Mouse (Mus musculus): Measurements from ENCODE around the gene Galntl6. TPM values are rescaled to one million over a fixed set of nuclear protein-coding genes. Genes with fewer than 3 reads are reported as not detected.

Galntl6 gene
- polyA plus RNA-seq, 1 experiment from 2014 or later, result 0.08 TPM

DNA sequence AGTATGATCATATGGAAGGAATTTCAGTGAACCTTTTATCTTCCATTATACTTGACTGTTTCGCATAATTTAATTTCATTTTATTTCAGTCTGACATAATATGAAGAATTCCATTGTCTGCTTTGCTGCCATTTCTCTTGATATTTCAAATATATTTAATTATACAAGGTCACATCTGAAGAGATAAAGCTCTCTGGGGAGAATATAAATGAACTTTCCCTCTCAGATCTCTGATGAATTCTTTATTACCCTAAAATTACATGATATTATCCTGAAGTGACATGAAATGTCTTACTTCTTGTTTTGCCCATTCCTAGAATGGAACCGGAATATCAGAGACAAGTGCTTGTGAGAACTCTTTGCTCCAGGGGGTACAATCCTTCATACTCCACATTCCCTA lies 647.0 kb downstream of the Galntl6 start:
- no peaks in the 10 kb centered on the region for H3K4me1 ChIP-seq (replicated peaks)
- no peak for ATAC-seq (replicated peaks; ENCODE audit: insufficient number of reproducible peaks, insufficient read depth, low FRiP score, low read depth)
- H3K9ac ChIP-seq, result no peak overlapping the region
- H3K4me2 ChIP-seq, result no peak overlapping the region
- H3K4me3 ChIP-seq, result no peak overlapping the region
- H3K36me3 ChIP-seq, result no peaks in the 10 kb centered on the region
- no peak overlapping the region for H3K27ac ChIP-seq
- no peaks in the 10 kb centered on the region for H3K27me3 ChIP-seq
- no peaks in the 10 kb centered on the region for H3K9me3 ChIP-seq (replicated peaks)
- 67% methylated on average over 2 of the region's 2 CpGs for WGBS

DNA sequence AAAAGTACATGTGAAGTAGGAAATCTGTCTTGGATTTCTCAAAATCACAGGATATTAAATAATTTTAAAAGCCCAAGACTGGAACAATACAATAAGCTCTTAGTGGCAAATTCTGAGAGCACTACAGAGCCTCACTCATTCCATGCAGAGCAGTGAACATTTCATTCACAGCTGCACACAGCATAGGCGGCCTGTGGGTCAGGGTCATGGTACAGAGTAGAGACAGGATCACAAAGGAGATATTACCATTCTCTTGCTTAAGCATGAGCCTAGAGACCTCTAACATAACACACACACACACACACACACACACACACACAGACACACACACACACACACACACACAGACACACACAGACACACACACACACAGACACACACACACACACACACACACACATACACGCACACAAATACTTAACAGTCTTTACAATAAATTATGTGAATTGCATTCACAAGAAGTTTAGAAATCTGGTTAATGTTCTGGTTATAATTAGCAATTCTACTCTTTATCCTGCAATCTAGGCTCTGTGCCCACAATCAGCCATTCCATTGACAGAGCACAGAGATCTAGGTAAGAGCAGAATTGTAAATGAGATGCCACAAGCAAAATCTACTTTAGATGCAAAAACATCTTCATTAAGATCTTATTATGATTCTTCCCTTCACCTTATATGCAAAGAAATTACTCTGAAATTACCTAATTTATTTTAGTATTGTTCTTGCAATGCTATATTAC lies 653.7 kb downstream of the Galntl6 start:
- H3K36me3 ChIP-seq, result no peaks in the 10 kb centered on the region
- H3K9ac ChIP-seq, result no peak overlapping the region
- no peak overlapping the region for H3K4me2 ChIP-seq
- WGBS, result 85% methylated on average over 2 of the region's 2 CpGs
- no peaks in the 10 kb centered on the region for H3K4me1 ChIP-seq (replicated peaks)
- H3K27ac ChIP-seq, result no peak overlapping the region
- ATAC-seq (replicated peaks; ENCODE audit: insufficient number of reproducible peaks, insufficient read depth, low FRiP score, low read depth), result no peak
- H3K27me3 ChIP-seq, result no peaks in the 10 kb centered on the region
- H3K4me3 ChIP-seq, result no peak overlapping the region
- H3K9me3 ChIP-seq (replicated peaks), result no peaks in the 10 kb centered on the region

DNA sequence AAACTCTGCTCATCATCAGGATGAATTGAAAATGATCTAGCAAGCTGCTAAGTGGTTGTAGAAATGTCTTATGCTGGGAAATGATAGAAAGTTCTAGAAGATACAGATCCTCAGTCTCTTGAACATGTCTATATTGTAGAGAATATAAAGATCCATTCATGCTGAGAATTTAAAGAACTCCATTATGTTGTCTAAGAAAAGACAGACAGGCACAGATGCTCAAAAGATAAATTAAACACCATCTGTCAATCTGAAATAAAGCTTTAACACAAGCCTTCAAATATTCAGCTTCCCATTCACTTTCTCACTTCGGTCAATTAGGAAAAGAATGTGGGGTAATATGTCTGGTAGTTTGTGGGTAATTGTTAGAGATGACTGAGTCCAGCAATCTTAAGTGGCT lies 658.8 kb downstream of the Galntl6 start:
- Histone ChIP-seq H3K9me3 (replicated peaks) (no peaks in the 10 kb centered on the region), H3K9ac (no peak overlapping the region), H3K36me3 (no peaks in the 10 kb centered on the region), H3K27ac (no peak overlapping the region), H3K4me2 (no peak overlapping the region), H3K27me3 (no peaks in the 10 kb centered on the region), H3K4me3 (no peak overlapping the region), H3K4me1 (replicated peaks) (no peaks in the 10 kb centered on the region)
- no peak for ATAC-seq (replicated peaks; ENCODE audit: insufficient number of reproducible peaks, insufficient read depth, low FRiP score, low read depth)
- WGBS, result 64% methylated on average over 1 of the region's 1 CpGs

DNA sequence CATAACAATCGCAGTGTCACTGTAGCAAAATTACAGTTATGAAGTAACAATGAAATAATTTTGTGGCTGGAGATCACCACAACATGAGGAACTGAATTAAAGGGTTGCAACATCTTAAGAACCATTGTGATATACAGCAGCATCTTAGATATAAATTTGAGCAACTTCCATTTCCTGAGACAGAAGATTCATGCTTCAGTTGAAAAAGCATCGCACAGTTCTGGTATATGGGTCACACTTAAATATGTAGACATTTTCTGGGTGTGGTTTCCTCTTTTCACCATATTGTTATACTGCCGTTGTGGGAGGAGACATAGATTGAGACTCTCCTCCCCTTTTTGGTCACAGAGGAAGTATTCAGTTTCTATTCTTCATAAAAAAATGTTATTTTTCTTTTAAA lies 667.6 kb downstream of the Galntl6 start:
- Histone ChIP-seq H3K4me2 (no peak overlapping the region), H3K9ac (no peak overlapping the region), H3K4me3 (no peak overlapping the region), H3K27me3 (no peaks in the 10 kb centered on the region), H3K27ac (no peak overlapping the region), H3K4me1 (replicated peaks) (no peaks in the 10 kb centered on the region), H3K9me3 (replicated peaks) (no peaks in the 10 kb centered on the region), H3K36me3 (no peaks in the 10 kb centered on the region)
- 80% methylated on average over 3 of the region's 3 CpGs for WGBS
- no peak for ATAC-seq (replicated peaks; ENCODE audit: insufficient number of reproducible peaks, insufficient read depth, low FRiP score, low read depth)

DNA sequence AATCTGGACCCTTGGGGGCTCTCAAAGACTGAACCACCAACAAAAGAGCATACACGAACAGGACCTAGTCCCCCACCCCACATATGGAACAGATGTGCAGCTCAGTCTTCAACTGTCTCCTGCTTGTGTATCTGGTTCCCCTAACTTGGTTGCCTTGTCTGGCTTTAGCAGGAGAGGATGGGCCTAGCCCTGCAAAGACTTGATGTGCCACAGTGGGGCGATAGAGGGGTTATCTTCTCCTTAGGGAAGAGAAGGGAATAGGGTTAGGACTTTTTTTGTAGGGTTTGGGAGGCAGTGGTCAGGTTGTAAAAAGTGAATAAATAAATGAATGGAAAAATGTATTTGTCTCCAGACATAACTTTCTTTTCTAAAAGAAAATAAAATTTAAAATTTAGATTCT lies 678.2 kb downstream of the Galntl6 start:
- no peaks in the 10 kb centered on the region for H3K36me3 ChIP-seq
- H3K9ac ChIP-seq, result no peak overlapping the region
- no peak overlapping the region for H3K27ac ChIP-seq
- ATAC-seq (replicated peaks; ENCODE audit: insufficient number of reproducible peaks, insufficient read depth, low FRiP score, low read depth), result no peak
- no peaks in the 10 kb centered on the region for H3K9me3 ChIP-seq (replicated peaks)
- WGBS, result 34% methylated on average over 2 of the region's 2 CpGs
- H3K4me1 ChIP-seq (replicated peaks), result no peaks in the 10 kb centered on the region
- no peaks in the 10 kb centered on the region for H3K27me3 ChIP-seq
- no peak overlapping the region for H3K4me3 ChIP-seq
- H3K4me2 ChIP-seq, result no peak overlapping the region

DNA sequence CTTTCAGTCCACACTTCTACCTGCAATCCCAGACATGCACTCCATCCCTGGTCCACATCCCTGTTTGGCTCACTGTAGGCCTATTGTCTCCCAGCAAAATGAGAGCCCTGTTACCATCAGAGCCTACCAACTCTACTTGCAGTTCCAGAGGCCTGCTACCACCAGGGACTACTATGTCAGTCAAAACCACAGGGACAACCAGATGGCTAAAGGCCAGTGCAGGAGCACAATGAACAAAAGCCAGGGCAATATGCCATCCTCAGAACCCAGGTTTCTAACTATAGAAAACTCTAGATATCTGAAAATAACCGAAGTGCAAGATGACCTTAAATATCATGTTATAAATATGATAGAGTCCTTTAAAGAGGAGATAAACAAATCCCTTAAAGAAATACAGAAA lies 683.7 kb downstream of the Galntl6 start:
- no peak for ATAC-seq (replicated peaks; ENCODE audit: insufficient number of reproducible peaks, insufficient read depth, low FRiP score, low read depth)
- Histone ChIP-seq H3K27ac (no peak overlapping the region), H3K9ac (no peak overlapping the region), H3K4me3 (no peak overlapping the region), H3K27me3 (no peaks in the 10 kb centered on the region), H3K4me1 (replicated peaks) (no peaks in the 10 kb centered on the region), H3K36me3 (no peaks in the 10 kb centered on the region), H3K9me3 (replicated peaks) (no peaks in the 10 kb centered on the region), H3K4me2 (no peak overlapping the region)
- 49% methylated on average over 1 of the region's 1 CpGs for WGBS

DNA sequence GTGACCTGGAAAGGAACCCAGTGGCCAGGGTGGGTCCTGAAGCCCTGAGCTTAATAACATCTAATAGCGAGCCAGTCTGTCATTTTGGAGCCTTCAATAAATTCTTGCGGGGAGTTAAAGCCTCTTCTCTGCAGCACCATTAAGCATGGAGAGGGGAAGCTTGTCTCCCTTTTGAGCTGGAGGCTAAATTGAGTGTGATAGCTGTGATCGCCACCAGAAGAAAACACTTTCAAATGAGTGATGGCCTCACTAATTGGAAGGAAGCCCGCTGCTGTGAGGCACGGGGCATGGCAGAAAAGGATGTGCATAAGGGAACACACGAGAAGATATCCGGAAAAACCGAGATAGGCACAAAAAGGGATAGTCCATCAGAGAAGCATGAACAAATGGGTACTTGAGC lies 694.6 kb downstream of the Galntl6 start:
- no peak for ATAC-seq (replicated peaks; ENCODE audit: insufficient number of reproducible peaks, insufficient read depth, low FRiP score, low read depth)
- no peak overlapping the region for H3K9ac ChIP-seq
- no peak overlapping the region for H3K27ac ChIP-seq
- WGBS, result 65% methylated on average over 8 of the region's 8 CpGs
- no peaks in the 10 kb centered on the region for H3K9me3 ChIP-seq (replicated peaks)
- H3K27me3 ChIP-seq, result no peaks in the 10 kb centered on the region
- H3K4me1 ChIP-seq (replicated peaks), result no peaks in the 10 kb centered on the region
- H3K4me3 ChIP-seq, result no peak overlapping the region
- H3K4me2 ChIP-seq, result no peak overlapping the region
- H3K36me3 ChIP-seq, result no peaks in the 10 kb centered on the region

DNA sequence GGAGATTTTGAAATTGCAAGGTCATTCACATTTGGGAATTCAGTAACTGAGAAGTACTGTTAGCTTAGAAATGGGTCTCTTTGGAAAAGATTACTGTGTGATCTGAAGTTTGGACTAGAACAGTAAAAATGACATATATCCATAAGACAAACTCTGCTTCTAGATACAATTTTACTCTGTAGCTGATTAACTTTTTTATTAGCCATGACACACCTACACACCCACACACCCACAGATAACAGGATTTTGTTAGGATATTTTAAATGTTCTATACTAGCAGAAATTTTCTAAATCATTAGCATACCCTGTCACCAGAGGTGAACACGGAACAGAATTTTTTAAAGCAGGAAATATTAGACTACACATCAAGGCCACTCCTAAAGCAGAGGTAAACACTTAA lies 722.7 kb downstream of the Galntl6 start:
- Histone ChIP-seq H3K36me3 (no peaks in the 10 kb centered on the region), H3K27ac (no peak overlapping the region), H3K9me3 (replicated peaks) (no peaks in the 10 kb centered on the region), H3K4me2 (no peak overlapping the region), H3K27me3 (no peaks in the 10 kb centered on the region), H3K9ac (no peak overlapping the region), H3K4me1 (replicated peaks) (no peaks in the 10 kb centered on the region), H3K4me3 (no peak overlapping the region)
- no peak for ATAC-seq (replicated peaks; ENCODE audit: insufficient number of reproducible peaks, insufficient read depth, low FRiP score, low read depth)
- 78% methylated on average over 1 of the region's 1 CpGs for WGBS

DNA sequence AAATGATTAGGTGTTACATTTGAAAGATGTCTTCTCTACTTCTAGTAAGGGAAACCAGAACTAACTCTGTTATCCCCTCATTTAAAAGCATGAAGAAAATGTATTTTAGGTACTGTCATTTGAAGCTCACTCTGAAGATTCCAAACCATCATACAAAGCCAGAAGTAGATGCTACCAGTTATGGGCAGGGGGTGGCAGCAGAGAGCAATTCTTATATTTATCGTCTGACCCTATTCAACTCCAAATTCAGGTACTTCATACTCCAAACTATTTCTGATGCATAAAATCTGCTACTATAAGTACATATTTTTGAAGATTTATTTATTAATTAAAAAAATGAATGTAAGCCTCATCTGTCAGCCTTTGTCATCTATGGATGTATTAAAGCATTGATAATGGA lies 765.5 kb downstream of the Galntl6 start:
- H3K36me3 ChIP-seq, result no peaks in the 10 kb centered on the region
- 24% methylated on average over 1 of the region's 1 CpGs for WGBS
- H3K27ac ChIP-seq, result no peak overlapping the region
- ATAC-seq (replicated peaks; ENCODE audit: insufficient number of reproducible peaks, insufficient read depth, low FRiP score, low read depth), result no peak
- no peak overlapping the region for H3K9ac ChIP-seq
- no peak overlapping the region for H3K4me2 ChIP-seq
- H3K27me3 ChIP-seq, result no peaks in the 10 kb centered on the region
- H3K4me3 ChIP-seq, result no peak overlapping the region
- no peaks in the 10 kb centered on the region for H3K4me1 ChIP-seq (replicated peaks)
- no peaks in the 10 kb centered on the region for H3K9me3 ChIP-seq (replicated peaks)

DNA sequence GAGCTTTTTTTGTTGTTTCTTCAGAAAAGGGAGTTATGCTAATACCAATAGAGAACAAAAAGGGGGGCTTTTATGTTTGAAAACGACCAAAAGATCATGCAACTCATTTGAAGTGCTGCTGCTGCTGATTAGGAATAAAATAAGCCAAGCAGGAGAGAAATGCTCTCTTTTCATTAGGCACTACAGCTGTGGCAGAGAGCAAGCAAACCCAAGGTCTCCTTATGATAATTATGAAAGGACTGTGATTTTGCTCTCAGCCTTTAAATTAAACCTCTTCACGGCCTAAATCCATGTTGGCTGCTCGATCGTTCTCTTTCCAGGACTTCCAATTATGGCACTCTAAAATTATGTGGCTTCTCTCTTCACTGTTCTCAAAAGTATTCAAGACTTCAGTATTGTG lies 825.7 kb downstream of the Galntl6 start:
- no peak overlapping the region for H3K4me2 ChIP-seq
- H3K4me1 ChIP-seq (replicated peaks), result no peaks in the 10 kb centered on the region
- H3K36me3 ChIP-seq, result no peaks in the 10 kb centered on the region
- no peak overlapping the region for H3K4me3 ChIP-seq
- no peak for ATAC-seq (replicated peaks; ENCODE audit: insufficient number of reproducible peaks, insufficient read depth, low FRiP score, low read depth)
- 73% methylated on average over 4 of the region's 4 CpGs for WGBS
- H3K27ac ChIP-seq, result no peak overlapping the region
- no peak overlapping the region for H3K9ac ChIP-seq
- no peaks in the 10 kb centered on the region for H3K27me3 ChIP-seq
- no peaks in the 10 kb centered on the region for H3K9me3 ChIP-seq (replicated peaks)

DNA sequence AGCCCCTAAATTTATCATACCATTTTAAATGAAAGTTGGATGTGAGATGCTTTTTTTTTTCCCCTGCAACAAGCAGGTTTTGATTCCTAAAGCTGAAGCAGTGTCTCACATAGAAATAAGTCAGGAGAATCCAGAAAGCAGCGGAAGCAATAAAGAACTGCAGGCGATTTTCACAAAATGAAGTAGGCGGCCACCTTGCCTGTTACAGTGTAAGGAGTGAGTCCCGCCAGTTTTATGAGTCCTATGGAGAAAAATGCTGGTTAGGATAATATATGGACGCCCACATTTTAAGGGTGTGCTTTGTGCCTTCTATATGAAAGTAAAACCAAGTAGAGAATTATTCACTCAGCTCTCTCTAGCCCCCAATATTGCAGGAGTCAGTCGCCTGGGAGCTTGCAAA lies 827.5 kb downstream of the Galntl6 start:
- no peak overlapping the region for H3K4me2 ChIP-seq
- H3K9me3 ChIP-seq (replicated peaks), result no peaks in the 10 kb centered on the region
- no peaks in the 10 kb centered on the region for H3K36me3 ChIP-seq
- no peak overlapping the region for H3K4me3 ChIP-seq
- no peaks in the 10 kb centered on the region for H3K4me1 ChIP-seq (replicated peaks)
- no peak for ATAC-seq (replicated peaks; ENCODE audit: insufficient number of reproducible peaks, insufficient read depth, low FRiP score, low read depth)
- H3K27me3 ChIP-seq, result no peaks in the 10 kb centered on the region
- no peak overlapping the region for H3K27ac ChIP-seq
- 79% methylated on average over 6 of the region's 6 CpGs for WGBS
- no peak overlapping the region for H3K9ac ChIP-seq

DNA sequence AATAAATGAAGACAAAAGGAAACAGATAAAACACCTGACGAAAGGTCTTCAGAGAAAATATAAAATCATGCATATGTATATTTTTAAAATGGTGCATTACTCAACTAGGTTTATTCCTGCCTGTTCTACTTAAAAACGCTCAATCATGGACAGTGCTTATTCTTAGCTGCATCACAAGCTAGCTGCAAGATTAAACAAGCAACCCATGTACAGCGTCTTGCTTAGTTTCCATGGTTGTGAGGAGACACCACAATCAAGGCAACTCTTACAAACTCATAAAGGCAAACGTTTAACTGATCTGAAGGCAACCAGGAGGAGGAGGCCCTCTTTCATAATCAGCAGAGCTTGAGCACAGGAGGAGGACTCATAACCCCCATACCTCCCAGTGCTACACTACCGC lies 830.7 kb downstream of the Galntl6 start:
- Histone ChIP-seq H3K4me3 (no peak overlapping the region), H3K27ac (no peak overlapping the region), H3K9ac (no peak overlapping the region), H3K4me1 (replicated peaks) (no peaks in the 10 kb centered on the region), H3K4me2 (no peak overlapping the region), H3K9me3 (replicated peaks) (no peaks in the 10 kb centered on the region), H3K36me3 (no peaks in the 10 kb centered on the region), H3K27me3 (no peaks in the 10 kb centered on the region)
- 75% methylated on average over 5 of the region's 5 CpGs for WGBS
- no peak for ATAC-seq (replicated peaks; ENCODE audit: insufficient number of reproducible peaks, insufficient read depth, low FRiP score, low read depth)
